Mouse (Mus musculus): Measurements from ENCODE around the gene Eva1b. TPM values are rescaled to one million over a fixed set of nuclear protein-coding genes. Genes with fewer than 3 reads are reported as not detected.
"Not testable (repeated sequence)": the region's sequence is repeated elsewhere in the genome, so short reads cannot be mapped to it uniquely, and the experiment has no call there.

The Eva1b gene
- polyA plus RNA-seq, 1 experiment from 2014 or later, result 30.6 TPM

DNA sequence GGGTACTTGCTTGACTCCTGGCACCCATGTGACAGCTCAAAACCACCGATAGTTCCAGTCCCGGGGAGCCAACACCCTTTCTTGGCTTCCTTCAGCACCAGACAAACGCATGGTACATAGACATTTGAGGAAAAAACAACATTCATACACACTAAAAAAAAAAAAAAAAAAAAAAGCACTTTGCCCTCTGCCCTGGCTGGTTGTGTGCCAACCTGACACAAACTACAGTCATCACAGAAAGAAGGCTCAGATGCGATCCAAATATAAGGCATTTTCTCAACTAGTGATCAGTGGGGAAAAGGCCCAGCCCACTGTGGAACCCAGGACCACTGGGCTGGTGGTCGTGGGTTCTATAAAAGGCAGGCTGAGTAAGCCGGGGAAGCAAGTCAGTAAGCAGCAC, 21.3 kb downstream of the Eva1b start:
- no peak overlapping the region for H3K4me2 ChIP-seq
- peaks cover 13% of the 10 kb centered on the region for H3K4me1 ChIP-seq (replicated peaks)
- 85% methylated on average over 6 of the region's 6 CpGs for WGBS
- no peaks in the 10 kb centered on the region for H3K9me3 ChIP-seq (replicated peaks)
- ATAC-seq (ENCODE audit: insufficient number of reproducible peaks, low FRiP score), result no peak
- no peak overlapping the region for H3K4me3 ChIP-seq
- H3K9ac ChIP-seq, result no peak overlapping the region
- H3K27me3 ChIP-seq (replicated peaks), result no peaks in the 10 kb centered on the region
- no peak overlapping the region for H3K27ac ChIP-seq (ENCODE audit: poor library complexity, severe bottlenecking)
- peaks cover 82% of the 10 kb centered on the region for H3K36me3 ChIP-seq

DNA sequence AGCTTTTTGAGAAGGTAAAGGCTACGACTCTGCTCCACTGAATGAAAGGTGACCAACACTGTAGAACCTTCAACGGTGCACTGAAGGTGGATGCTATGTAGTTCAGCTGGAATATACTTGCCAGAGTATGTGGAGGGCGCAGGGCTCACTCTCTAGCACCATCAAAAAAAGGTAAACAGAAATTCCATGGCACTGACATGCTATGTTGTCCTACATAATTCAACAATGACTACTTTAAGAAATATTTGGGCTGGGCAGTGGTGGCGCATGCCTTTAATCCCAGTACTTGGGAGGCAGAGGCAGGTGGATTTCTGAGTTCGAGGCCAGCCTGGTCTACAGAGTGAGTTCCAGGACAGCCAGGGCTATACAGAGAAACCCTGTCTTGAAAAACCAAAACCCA, 23.2 kb downstream of the Eva1b start:
- not testable (repeated sequence) for H3K27me3 ChIP-seq (replicated peaks); H3K4me2 ChIP-seq; ATAC-seq (ENCODE audit: insufficient number of reproducible peaks, low FRiP score); H3K9ac ChIP-seq; H3K4me3 ChIP-seq; H3K9me3 ChIP-seq (replicated peaks); H3K27ac ChIP-seq (ENCODE audit: poor library complexity, severe bottlenecking)
- 95% methylated on average over 5 of the region's 5 CpGs for WGBS
- H3K4me1 ChIP-seq (replicated peaks), result peaks cover 13% of the 10 kb centered on the region
- peaks cover 94% of the 10 kb centered on the region for H3K36me3 ChIP-seq

DNA sequence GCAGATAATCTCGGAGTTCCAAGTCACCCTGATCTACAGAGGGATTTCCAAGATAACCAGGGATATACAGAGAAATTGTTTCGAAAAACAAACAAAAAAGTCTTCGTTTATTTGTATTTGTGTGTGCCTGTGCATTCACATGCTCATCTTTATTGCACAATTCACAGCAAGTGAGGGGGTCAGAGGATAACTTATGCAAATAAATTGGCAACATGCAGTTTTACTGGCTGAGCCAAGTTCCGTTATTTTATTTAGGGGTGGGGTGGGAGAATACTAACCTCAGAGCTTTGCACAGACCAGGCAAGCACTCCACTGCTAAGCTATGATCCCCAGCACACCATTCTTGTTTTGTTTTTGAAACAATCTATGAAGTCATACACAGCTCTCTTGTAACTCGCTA, 26.3 kb downstream of the Eva1b start:
- H3K4me2 ChIP-seq, result no peak overlapping the region

DNA sequence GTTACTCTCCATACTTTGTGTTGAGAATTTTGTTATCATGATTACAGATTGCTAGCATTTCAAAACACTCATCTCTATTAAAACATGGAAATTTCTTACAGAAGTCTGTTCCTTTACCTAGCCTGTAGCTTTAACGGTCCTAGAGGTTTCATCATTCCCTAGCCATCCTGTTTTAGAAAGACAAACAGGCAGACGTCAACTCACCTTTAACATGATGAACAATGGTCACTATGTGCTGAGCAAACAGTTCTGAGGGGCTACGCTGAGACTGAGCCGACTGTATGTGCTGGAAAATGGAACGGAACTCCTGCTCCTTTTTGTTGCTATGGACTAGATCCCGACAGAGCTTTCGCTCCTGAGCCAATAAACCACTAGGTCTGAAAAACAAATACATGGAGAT, 28.4 kb downstream of the Eva1b start:
- 92% methylated on average over 7 of the region's 7 CpGs for WGBS
- peaks cover 85% of the 10 kb centered on the region for H3K36me3 ChIP-seq

More for the DNA sequence above, 26.3 kb downstream of the Eva1b start:
- Histone ChIP-seq H3K4me3 (no peak overlapping the region), H3K9ac (no peak overlapping the region), H3K9me3 (replicated peaks) (no peaks in the 10 kb centered on the region), H3K4me1 (replicated peaks) (no peaks in the 10 kb centered on the region), H3K27ac (ENCODE audit: poor library complexity, severe bottlenecking) (no peak overlapping the region), H3K36me3 (peaks cover 87% of the 10 kb centered on the region), H3K27me3 (replicated peaks) (no peaks in the 10 kb centered on the region)
- WGBS, result 92% methylated on average over 5 of the region's 5 CpGs
- no peak for ATAC-seq (ENCODE audit: insufficient number of reproducible peaks, low FRiP score)

DNA sequence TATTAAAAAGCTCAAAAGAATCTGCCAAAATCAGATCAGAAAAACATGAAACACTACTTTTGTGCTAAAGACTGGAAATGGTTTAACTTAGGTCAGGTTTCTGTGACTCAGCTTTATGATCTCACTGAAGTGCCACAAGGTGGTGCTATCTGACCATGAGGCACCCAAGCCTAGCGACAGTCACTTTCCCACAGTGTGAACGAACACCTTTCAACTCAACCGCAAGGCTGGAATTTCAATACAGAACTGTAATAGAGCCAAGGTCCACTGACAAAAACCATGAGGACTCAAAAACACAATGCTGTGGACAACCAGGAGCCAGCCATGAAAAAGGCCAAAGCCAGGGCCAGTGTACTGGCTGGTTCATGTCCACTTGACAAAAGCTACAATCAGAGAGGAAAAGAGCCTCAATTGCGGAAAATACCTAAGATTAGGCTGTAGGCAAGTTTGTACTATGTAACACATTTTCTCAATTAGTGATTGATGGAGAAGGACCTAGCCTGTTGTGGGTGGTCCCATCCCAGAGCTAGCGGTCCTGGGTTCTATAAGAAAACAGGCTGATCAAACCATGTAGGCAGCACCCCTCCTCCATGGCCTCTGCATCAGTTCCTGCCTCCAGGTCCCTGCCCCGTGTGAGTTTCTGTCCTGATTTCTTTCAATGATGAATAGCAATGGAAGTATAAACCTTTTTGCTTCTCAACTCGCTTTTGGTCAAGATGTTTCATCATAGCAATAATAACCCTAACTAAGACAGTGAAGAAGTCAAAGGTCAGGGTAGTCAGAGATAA, 33.8 kb downstream of the Eva1b start:
- 54% methylated on average over 7 of the region's 7 CpGs for WGBS
- Histone ChIP-seq H3K36me3 (peaks cover 64% of the 10 kb centered on the region), H3K4me3 (no peak overlapping the region), H3K27ac (ENCODE audit: poor library complexity, severe bottlenecking) (0 out of 2 replicates have a peak overlapping the region, but pooled peaks have one; percentile 18), H3K9me3 (replicated peaks) (no peaks in the 10 kb centered on the region), H3K4me1 (replicated peaks) (0 out of 2 replicates have a peak, but pooled peaks cover 3% of the 10 kb centered on the region), H3K27me3 (replicated peaks) (no peaks in the 10 kb centered on the region), H3K4me2 (no peak overlapping the region), H3K9ac (no peak overlapping the region)
- 0 out of 2 replicates have a peak, but pooled peaks have one; percentile 53 for ATAC-seq (ENCODE audit: insufficient number of reproducible peaks, low FRiP score)

More for the DNA sequence above, 28.4 kb downstream of the Eva1b start:
- not testable (repeated sequence) for H3K9me3 ChIP-seq (replicated peaks); H3K4me2 ChIP-seq; H3K27ac ChIP-seq (ENCODE audit: poor library complexity, severe bottlenecking); H3K9ac ChIP-seq; H3K27me3 ChIP-seq (replicated peaks); ATAC-seq (ENCODE audit: insufficient number of reproducible peaks, low FRiP score); H3K4me3 ChIP-seq; H3K4me1 ChIP-seq (replicated peaks)

DNA sequence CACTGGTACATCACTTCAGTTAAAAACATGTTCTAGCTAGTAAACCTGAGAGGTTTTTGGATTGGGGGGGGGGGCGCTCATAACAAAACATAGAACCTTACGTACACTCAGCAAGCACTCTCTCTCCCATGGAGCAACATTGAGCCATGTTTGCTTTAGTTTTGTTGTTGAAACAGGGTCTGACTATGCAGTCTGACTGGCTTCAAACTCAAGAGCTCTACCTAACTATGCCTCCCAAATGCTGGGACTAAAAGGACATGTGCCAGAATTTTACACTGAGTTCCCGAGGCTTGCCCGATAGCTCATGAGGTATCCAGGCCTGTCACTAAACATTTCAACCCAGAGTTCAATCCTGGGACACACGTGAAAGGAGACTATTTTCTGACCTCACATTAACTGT, 35.5 kb downstream of the Eva1b start:
- Histone ChIP-seq H3K27ac (ENCODE audit: poor library complexity, severe bottlenecking) (no peak overlapping the region), H3K27me3 (replicated peaks) (no peaks in the 10 kb centered on the region), H3K4me1 (replicated peaks) (0 out of 2 replicates have a peak, but pooled peaks cover 3% of the 10 kb centered on the region), H3K4me3 (no peak overlapping the region), H3K4me2 (no peak overlapping the region), H3K9me3 (replicated peaks) (no peaks in the 10 kb centered on the region), H3K9ac (no peak overlapping the region), H3K36me3 (peaks cover 55% of the 10 kb centered on the region)
- no peak for ATAC-seq (ENCODE audit: insufficient number of reproducible peaks, low FRiP score)
- 86% methylated on average over 5 of the region's 5 CpGs for WGBS

DNA sequence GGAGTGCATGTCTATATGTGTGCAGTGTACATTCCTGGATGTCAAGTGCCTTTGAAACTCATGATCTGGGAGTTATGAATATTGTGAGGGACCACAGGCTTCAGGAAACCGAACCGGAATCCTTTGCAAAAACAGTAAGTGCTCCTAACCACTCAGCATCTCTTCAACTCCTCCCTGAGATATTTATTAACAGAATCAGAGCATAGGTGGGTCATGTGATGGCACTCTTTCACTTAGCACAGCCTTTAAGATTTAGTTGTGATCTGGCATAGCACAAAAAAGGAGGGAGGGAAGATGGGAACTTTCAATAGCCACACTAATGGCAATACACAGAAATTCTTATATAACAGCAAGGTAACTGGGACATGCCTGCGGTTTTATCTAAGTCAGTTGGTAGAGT, 39.6 kb downstream of the Eva1b start:
- peaks cover 7% of the 10 kb centered on the region; the same call in 1 of the 2 replicates for H3K4me1 ChIP-seq (replicated peaks)
- no peak for ATAC-seq (ENCODE audit: insufficient number of reproducible peaks, low FRiP score)
- H3K27ac ChIP-seq (ENCODE audit: poor library complexity, severe bottlenecking), result no peak overlapping the region
- 87% methylated on average over 3 of the region's 3 CpGs for WGBS
- H3K4me3 ChIP-seq, result no peak overlapping the region
- H3K27me3 ChIP-seq (replicated peaks), result no peaks in the 10 kb centered on the region
- H3K9ac ChIP-seq, result no peak overlapping the region
- H3K9me3 ChIP-seq (replicated peaks), result no peaks in the 10 kb centered on the region
- H3K36me3 ChIP-seq, result peaks cover 48% of the 10 kb centered on the region
- H3K4me2 ChIP-seq, result no peak overlapping the region

DNA sequence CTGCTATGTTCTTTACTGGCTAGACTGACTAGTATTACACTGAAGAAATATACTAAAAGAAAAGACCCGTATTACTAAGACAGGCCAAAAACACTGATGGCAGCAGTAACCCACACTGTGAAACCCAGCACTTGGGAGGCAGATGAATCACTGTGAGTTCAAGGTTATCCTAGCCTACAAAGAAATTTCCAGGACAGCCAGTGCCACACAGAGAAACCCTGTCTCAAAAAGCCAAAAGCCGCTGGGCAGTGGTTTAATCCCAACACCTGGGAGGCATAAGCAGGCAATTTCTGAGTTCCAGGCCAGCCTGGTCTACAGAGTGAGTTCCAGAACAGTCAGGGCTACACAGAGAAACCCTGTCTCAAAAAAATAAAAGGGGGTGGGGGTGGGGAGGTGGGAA, 43.1 kb downstream of the Eva1b start:
- Histone ChIP-seq H3K4me3 (no peak overlapping the region), H3K4me1 (replicated peaks) (peaks cover 7% of the 10 kb centered on the region; the same call in 1 of the 2 replicates), H3K27ac (ENCODE audit: poor library complexity, severe bottlenecking) (no peak overlapping the region), H3K27me3 (replicated peaks) (no peaks in the 10 kb centered on the region), H3K9ac (no peak overlapping the region), H3K36me3 (peaks cover 58% of the 10 kb centered on the region), H3K9me3 (replicated peaks) (no peaks in the 10 kb centered on the region), H3K4me2 (no peak overlapping the region)
- 89% methylated on average over 2 of the region's 2 CpGs for WGBS
- ATAC-seq (ENCODE audit: insufficient number of reproducible peaks, low FRiP score), result no peak

DNA sequence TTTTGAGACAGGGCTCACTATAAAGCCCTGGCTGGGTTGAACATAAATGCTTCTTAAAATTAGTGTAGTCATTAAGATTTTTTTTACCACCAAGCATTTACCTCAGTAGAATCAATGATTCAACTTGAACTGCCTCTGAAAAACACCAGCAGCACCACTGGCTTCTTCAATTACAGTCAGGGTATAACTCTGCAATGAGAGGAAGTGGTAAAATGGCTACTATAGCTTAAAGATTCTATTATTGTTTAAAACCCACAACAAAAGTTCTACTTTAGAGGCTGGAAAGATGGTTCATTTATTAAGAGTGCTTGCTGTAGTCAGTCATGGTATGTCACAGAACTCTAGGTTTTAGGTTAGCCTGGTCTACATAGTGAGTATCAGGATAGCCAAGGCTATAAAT, 46.7 kb downstream of the Eva1b start:
- no peak overlapping the region for H3K4me2 ChIP-seq
- no peaks in the 10 kb centered on the region for H3K27me3 ChIP-seq (replicated peaks)
- peaks cover 42% of the 10 kb centered on the region for H3K36me3 ChIP-seq
- H3K27ac ChIP-seq (ENCODE audit: poor library complexity, severe bottlenecking), result no peak overlapping the region
- H3K9ac ChIP-seq, result no peak overlapping the region
- no peak for ATAC-seq (ENCODE audit: insufficient number of reproducible peaks, low FRiP score)
- peaks cover 26% of the 10 kb centered on the region for H3K4me1 ChIP-seq (replicated peaks)
- H3K9me3 ChIP-seq (replicated peaks), result no peaks in the 10 kb centered on the region
- no peak overlapping the region for H3K4me3 ChIP-seq

DNA sequence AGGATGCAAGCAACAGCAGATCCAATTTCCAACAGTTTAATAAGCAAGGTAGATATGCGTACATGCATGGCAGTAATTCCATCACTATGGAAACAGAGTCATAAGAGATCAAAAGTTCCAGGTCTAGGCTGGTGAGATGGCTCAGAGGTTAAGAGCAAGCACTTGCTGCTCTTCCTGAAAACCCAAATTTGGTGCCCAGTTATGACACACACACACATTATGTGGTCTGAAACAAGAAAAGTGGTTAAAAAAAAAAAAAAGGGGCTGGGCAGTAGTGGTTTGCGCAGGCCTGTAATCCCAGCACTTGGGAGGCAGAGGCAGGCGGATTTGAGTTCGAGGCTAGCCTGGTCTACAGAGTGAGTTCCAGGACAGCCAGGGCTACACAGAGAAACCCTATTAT, 47.4 kb downstream of the Eva1b start:
- Histone ChIP-seq H3K36me3 (peaks cover 43% of the 10 kb centered on the region), H3K27me3 (replicated peaks) (no peaks in the 10 kb centered on the region), H3K4me2 (no peak overlapping the region), H3K4me1 (replicated peaks) (peaks cover 29% of the 10 kb centered on the region), H3K4me3 (no peak overlapping the region), H3K27ac (ENCODE audit: poor library complexity, severe bottlenecking) (no peak overlapping the region), H3K9ac (no peak overlapping the region), H3K9me3 (replicated peaks) (no peaks in the 10 kb centered on the region)
- 89% methylated on average over 4 of the region's 4 CpGs for WGBS
- ATAC-seq (ENCODE audit: insufficient number of reproducible peaks, low FRiP score), result no peak

DNA sequence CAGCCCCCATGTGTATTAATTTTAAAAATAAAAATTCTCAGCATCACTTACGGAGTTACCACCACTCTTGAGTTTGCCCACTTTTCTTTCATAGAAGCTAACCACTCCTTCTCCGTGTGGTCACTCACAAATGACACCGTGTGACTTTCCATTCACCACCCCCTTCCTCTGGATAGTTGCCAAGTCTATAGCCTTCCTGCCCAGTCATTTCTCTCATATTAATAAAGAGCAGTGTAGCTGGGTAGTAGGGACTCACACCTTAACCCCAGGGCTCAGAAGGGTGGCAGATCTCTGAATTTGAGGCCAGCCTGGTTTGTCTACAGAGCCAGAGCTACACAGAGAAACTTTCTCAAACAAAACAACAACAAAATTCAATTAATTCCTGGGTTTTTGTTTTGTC, 49.9 kb downstream of the Eva1b start:
- Histone ChIP-seq H3K27ac (ENCODE audit: poor library complexity, severe bottlenecking) (no peak overlapping the region), H3K4me1 (replicated peaks) (peaks cover 40% of the 10 kb centered on the region), H3K9ac (0 out of 2 replicates have a peak overlapping the region, but pooled peaks have one; percentile 12), H3K27me3 (replicated peaks) (no peaks in the 10 kb centered on the region), H3K9me3 (replicated peaks) (no peaks in the 10 kb centered on the region), H3K36me3 (peaks cover 25% of the 10 kb centered on the region), H3K4me3 (no peak overlapping the region), H3K4me2 (peak overlapping the region; percentile 24; the same call in 1 of the 2 replicates)
- ATAC-seq (ENCODE audit: insufficient number of reproducible peaks, low FRiP score), result no peak
- WGBS, result 44% methylated on average over 3 of the region's 3 CpGs

All from heart, embryonic 12.5 days (tissue).